Mouse (Mus musculus) left cerebral cortex, adult 2 months (tissue): Measurements from ENCODE around the gene Vmn2r14. TPM values are rescaled to one million over a fixed set of nuclear protein-coding genes. Genes with fewer than 3 reads are reported as not detected.
"Not testable (repeated sequence)": the region's sequence is repeated elsewhere in the genome, so short reads cannot be mapped to it uniquely, and the experiment has no call there.

Experiments
- DNase-seq, 2 experiments: peaks; one replicate each; pipeline ENCODE4 v3.0.0; 2021 to 2022; ENCODE audit warnings: low spot score in 2 of 2, mixed read lengths in 1 of 2; ENCODE audit errors: extremely low spot score in 1 of 2
- H3K27ac ChIP-seq: fragments of 200-600 bp; 2 replicates; pipeline ENCODE4 v1.8.1; 2022
- H3K4me3 ChIP-seq: fragments of 200-600 bp; 2 replicates; pipeline ENCODE4 v1.8.1; 2022
- CTCF ChIP-seq: fragments of 200-600 bp; IDR thresholded peaks from 2 replicates; pipeline ENCODE4 v1.8.1; 2022; ENCODE audit warnings: antibody characterized with exemption, mild to moderate bottlenecking, moderate library complexity
- intact Hi-C: fragments of 180-260 bp; cut with DNase I; formaldehyde crosslinking; loops from one replicate; pipeline ENCODE4 v1.15.1; 2025
- long read RNA-seq, 2 experiments: library from polyadenylated mRNA; stranded (forward); transcript quantifications; one replicate each; pipeline ENCODE4 v2.0.0; 2021; ENCODE audit warnings: borderline mapping rate in 2 of 2
- total RNA-seq, 2 experiments: library from RNA; stranded (reverse); gene quantifications; 2 replicates each; pipeline ENCODE4 v1.2.3; 2021

Gene Vmn2r14
- not detected for total RNA-seq
- long read RNA-seq, experiment 1 = 0 reads
- long read RNA-seq, experiment 2 = 0 reads

DNA sequence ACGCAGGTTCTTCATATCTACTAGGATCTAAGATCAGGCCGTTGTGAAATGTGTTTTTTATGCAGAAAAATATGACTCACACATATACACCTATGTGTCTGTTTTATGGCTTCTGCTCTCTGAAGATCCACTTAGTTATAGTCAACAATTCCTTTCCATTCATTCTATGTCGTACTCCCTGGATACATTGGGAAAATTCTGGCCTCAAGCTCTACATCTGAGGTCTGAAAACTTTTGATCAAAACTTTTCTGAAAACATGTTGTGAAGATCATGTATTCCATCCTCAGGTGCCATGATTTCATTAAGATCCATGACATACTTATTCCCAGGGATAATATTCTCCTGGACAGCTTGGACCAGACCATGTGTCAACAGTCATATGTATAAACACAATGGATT, at the start of gene Vmn2r14:
TSS of gene Vmn2r14 (minus strand) at position 101 of the 400 bp plus-strand sequence.
- DNase-seq = no peak
- intact Hi-C loops = no loop called here
- TF ChIP-seq CTCF = no peak

DNA sequence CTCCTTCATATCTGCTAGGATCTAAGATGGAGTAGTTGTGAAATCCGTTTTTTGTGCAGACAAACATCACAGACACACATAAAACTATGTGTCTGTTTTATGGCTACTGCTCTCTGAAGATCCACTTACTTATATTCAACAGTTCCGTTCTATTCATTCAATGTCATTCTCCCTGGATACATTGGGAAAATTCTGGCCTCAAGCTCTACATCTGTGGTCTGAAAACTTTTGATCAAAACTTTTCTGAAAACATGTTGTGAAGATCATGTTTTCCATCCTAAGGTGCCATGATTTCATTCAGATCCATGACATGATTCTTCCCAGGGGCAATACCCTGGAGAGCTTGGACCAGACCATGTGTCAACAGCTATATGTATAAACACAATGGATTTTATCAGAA, 32.4 kb downstream of the Vmn2r14 start, which contains the start of gene Vmn2r13:
TSS of gene Vmn2r13 (minus strand) at position 101 of the 400 bp plus-strand sequence.
- intact Hi-C loops = not testable (repeated sequence)

More for the DNA sequence above, at the start of gene Vmn2r14:
- no peak within 1 kb of the TSS for H3K4me3 ChIP-seq
- no peak within 1 kb of the TSS for H3K27ac ChIP-seq

DNA sequence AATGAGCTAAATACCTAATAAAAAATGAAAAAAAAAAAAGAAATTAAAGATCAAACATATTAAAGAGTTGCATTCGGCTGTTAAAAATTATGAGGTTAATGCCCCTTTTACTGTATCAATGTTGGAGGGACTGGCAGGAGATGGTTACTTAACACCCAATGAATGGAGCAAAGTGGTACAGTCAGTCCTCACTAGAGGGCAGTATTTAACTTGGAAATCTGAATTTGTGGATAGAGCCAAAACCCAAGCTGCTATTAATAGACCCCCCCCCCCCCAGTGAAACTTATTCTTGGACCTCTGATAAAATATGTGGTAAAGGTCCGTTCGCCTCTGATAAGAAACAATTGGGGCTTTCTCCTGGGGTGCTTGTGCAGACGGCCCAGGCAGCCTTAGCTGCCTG, 57.7 kb downstream of the Vmn2r14 start:
- H3K4me3 ChIP-seq, intact Hi-C loops, DNase-seq, H3K27ac ChIP-seq: not testable (repeated sequence)

More for the DNA sequence above, 32.4 kb downstream of the Vmn2r14 start, which contains the start of gene Vmn2r13:
- H3K27ac ChIP-seq, H3K4me3 ChIP-seq, DNase-seq: not testable (repeated sequence)

Other genes with a start within 250 kb of the Vmn2r14 start
- gene Vmn2r10, start 218.2 kb downstream of the Vmn2r14 start, total RNA-seq = not detected
- gene Vmn2r11, start 165.1 kb downstream of the Vmn2r14 start, total RNA-seq = not detected
- not detected for gene Vmn2r12, start 126.8 kb downstream of the Vmn2r14 start, total RNA-seq
- not detected for gene Vmn2r13, start 32.5 kb downstream of the Vmn2r14 start, total RNA-seq
- not detected for gene Vmn2r15, start 72.9 kb upstream of the Vmn2r14 start, total RNA-seq
- not detected for gene Vmn2r16, start 105.5 kb upstream of the Vmn2r14 start, total RNA-seq
- gene Vmn2r17, start 195.0 kb upstream of the Vmn2r14 start, total RNA-seq = not detected